Mouse (Mus musculus): ENCODE results near the gene Tmcc1.

GRCm38 (mm10) chr6:115987096-115987747 lies 206.1 kb downstream of the Tmcc1 start:
- TF ChIP-seq EP300 (optimal IDR thresholded peaks at IDR 0.05) (no peak), CTCF (IDR thresholded peaks at IDR 0.05; ENCODE audit: low read depth) (no peak)

Data from stomach, postnatal 0 days (tissue).